Mouse (Mus musculus) limb, embryonic 14.5 days (tissue): ENCODE results near the gene Trmt61a. TPM values are rescaled to one million over a fixed set of nuclear protein-coding genes. Genes with fewer than 3 reads are reported as not detected.

Experiments used
- ATAC-seq: fragments of 200-750 bp; cut with Nextera tagmentation; 2 replicates; pipeline ENCODE4 v1.8.0; 2017; ENCODE audit warnings: low read depth, moderate number of reproducible peaks, moderate TSS enrichment; ENCODE audit not compliant: low FRiP score
- DNase-seq: peaks from one replicate; pipeline ENCODE4 v3.0.0-alpha.2; 2015; ENCODE audit warnings: low spot score
- H3K27ac ChIP-seq: fragments of 300-500 bp; sonication (generic); replicated peaks from 2 replicates; pipeline ENCODE4 v1.5.1; 2014; ENCODE audit warnings: low read depth, mild to moderate bottlenecking, low read length, moderate library complexity, mixed read lengths
- H3K27me3 ChIP-seq: fragments of 300-500 bp; sonication (generic); 2 replicates; pipeline ENCODE4 v1.6.1; 2014; ENCODE audit warnings: low read length, mixed read lengths; ENCODE audit not compliant: control insufficient read depth, insufficient read depth
- H3K36me3 ChIP-seq: fragments of 300-500 bp; sonication (generic); 2 replicates; pipeline ENCODE4 v1.6.1; 2014; ENCODE audit warnings: mild to moderate bottlenecking, low read length, moderate library complexity, mixed read lengths; ENCODE audit not compliant: control insufficient read depth, insufficient read depth
- H3K4me1 ChIP-seq: fragments of 300-500 bp; sonication (generic); 2 replicates; pipeline ENCODE4 v1.6.1; 2014; ENCODE audit warnings: antibody characterized with exemption, low read length, mixed read lengths; ENCODE audit not compliant: control insufficient read depth, insufficient read depth
- H3K4me2 ChIP-seq: fragments of 300-500 bp; sonication (generic); replicated peaks from 2 replicates; pipeline ENCODE4 v1.6.1; 2014; ENCODE audit warnings: low read depth, mild to moderate bottlenecking, low read length, moderate library complexity; ENCODE audit not compliant: severe bottlenecking
- H3K4me3 ChIP-seq: fragments of 300-500 bp; sonication (generic); replicated peaks from 2 replicates; pipeline ENCODE4 v1.5.1; 2014; ENCODE audit warnings: low read length
- H3K9ac ChIP-seq: fragments of 300-500 bp; sonication (generic); 2 replicates; pipeline ENCODE4 v1.6.1; 2014; ENCODE audit warnings: mild to moderate bottlenecking, low read depth, low read length, moderate library complexity; ENCODE audit not compliant: severe bottlenecking
- H3K9me3 ChIP-seq: fragments of 300-500 bp; sonication (generic); 2 replicates; pipeline ENCODE4 v1.6.1; 2016; ENCODE audit warnings: low read length; ENCODE audit not compliant: control insufficient read depth
- POLR2A ChIP-seq: fragments of 200-500 bp; IDR thresholded peaks from 2 replicates; pipeline ENCODE4 v1.8.0; 2012; ENCODE audit warnings: inconsistent platforms, mild to moderate bottlenecking, moderate library complexity, borderline replicate concordance; ENCODE audit not compliant: insufficient read depth, insufficient read length; ENCODE audit errors: extremely low read depth
- WGBS: fragments of 180-500 bp; shearing (Covaris S2); extraction: QIAGEN DNeasy Blood & Tissue Kit; methylation state at CpG from one replicate; pipeline ENCODE4 v1.1.7; 2014; 5-methylcytosine and 5-hydroxymethylcytosine counted together
- polyA plus RNA-seq, 2 experiments: library from polyadenylated mRNA; depleted of rRNA in 1 of 2; stranded (reverse) in 1 of 2; unstranded in 1 of 2; fragments of >200 nt; fragmentation: Nextera tagmentation in 1 of 2; extraction: Ambion mirVana in 1 of 2; gene quantifications; 2 replicates each; pipeline versions ENCODE4 v1.2.1 to v1.2.3; 2012 to 2014

Gene Trmt61a
- polyA plus RNA-seq, 2 experiments = 7.3 to 30.8 TPM

- TF ChIP-seq POLR2A = no peak
- Histone ChIP-seq H3K4me1 (peaks cover 3% of the 10 kb centered on the region; the same call in 1 of the 2 replicates), H3K36me3 (peaks cover 7% of the 10 kb centered on the region), H3K27me3 (no peaks in the 10 kb centered on the region), H3K9me3 (no peaks in the 10 kb centered on the region), H3K27ac (0 out of 2 replicates have a peak overlapping the region, but pooled peaks have one; percentile 8), H3K4me2 (no peak overlapping the region), H3K4me3 (no peak overlapping the region), H3K9ac (0 out of 2 replicates have a peak overlapping the region, but pooled peaks have one; percentile 31)
- ATAC-seq (peak; percentile 19; the same call in 1 of the 2 replicates), DNase-seq (peak; percentile 63)
- WGBS = 42% methylated on average over 14 of the region's 14 CpGs
Measured at GRCm38 (mm10) chr12:111687350-111688068, 9.6 kb downstream of the Trmt61a start.

DNA sequence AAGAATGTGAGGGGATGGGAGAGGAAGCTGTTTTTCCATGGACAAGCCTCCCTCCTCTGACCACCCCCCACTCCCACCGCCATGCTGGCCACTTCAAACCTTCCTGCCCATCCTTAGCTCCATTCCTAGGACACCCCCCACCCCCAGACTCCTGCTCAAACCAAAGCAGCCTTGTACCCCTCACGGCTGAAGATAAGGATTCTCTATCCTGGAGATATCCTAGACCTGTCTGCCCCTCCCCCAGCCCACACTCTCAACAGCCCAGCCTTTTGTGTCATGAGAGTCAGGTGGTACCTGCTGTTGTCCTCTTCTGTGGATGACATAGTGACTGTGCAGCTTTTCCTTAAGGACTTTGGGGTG lies 10.1 kb downstream of the Trmt61a start:
- ATAC-seq (no peak), DNase-seq (no peak)
- Histone ChIP-seq H3K4me2 (no peak overlapping the region), H3K36me3 (peaks cover 6% of the 10 kb centered on the region; the same call in 1 of the 2 replicates), H3K4me1 (peaks cover 5% of the 10 kb centered on the region; the same call in 1 of the 2 replicates), H3K27me3 (no peaks in the 10 kb centered on the region), H3K9ac (0 out of 2 replicates have a peak overlapping the region, but pooled peaks have one; percentile 31), H3K4me3 (no peak overlapping the region), H3K27ac (no peak overlapping the region), H3K9me3 (no peaks in the 10 kb centered on the region)
- WGBS = 46% methylated on average over 2 of the region's 2 CpGs
- TF ChIP-seq POLR2A = no peak

DNA sequence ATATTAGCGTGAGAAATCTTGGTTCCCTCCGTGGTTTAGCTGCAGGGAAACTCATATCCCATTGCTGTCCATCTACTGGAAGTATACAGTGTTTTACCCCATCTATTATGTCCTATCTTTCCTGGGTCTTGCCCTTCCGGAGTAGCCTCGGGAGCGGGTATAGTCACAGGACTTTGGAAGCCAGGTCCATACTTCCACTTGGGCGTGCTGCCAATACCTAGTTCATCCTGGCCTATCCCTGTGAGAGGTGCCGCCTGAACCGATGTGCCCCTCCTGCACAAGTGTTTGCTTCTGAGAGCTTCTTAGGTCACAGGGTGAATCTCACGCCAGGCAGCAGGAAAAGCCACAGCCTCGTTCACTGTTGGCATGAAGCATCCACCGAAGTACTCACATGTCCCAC lies 11.5 kb downstream of the Trmt61a start:
- Histone ChIP-seq H3K36me3 (no peaks in the 10 kb centered on the region), H3K9me3 (no peaks in the 10 kb centered on the region), H3K9ac (no peak overlapping the region), H3K4me3 (no peak overlapping the region), H3K4me2 (no peak overlapping the region), H3K27me3 (no peaks in the 10 kb centered on the region), H3K27ac (no peak overlapping the region), H3K4me1 (peaks cover 16% of the 10 kb centered on the region)
- no peak for DNase-seq
- ATAC-seq = no peak
- WGBS = 85% methylated on average over 11 of the region's 11 CpGs
- TF ChIP-seq POLR2A = no peak

DNA sequence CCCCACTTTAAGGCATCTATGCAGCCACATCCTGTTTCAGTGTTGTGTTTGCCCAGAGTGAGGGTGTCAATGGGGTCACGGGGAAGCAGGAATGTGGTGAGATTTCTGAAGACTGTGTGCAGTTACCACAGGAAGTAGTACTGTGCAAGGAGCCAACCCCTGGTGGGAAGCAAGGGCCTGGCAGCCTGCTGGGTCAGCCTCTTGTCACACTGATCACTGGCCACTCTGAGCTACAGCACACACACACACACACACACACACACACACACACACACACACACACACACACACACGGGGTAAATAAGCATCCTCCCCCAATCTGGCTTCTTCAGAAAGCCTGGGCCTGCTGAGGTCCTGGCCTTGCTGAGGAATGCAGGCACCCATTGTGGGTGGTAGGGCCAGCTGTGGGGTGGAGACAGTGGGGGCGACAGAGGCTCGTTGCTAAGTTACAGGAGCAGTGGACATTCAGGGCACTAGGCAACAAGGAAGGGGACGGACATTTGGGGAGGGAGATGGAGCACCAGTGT lies 13.5 kb downstream of the Trmt61a start:
- Histone ChIP-seq H3K9ac (0 out of 2 replicates have a peak overlapping the region, but pooled peaks have one; percentile 12), H3K4me1 (peaks cover 23% of the 10 kb centered on the region), H3K27me3 (no peaks in the 10 kb centered on the region), H3K4me3 (no peak overlapping the region), H3K4me2 (no peak overlapping the region), H3K9me3 (no peaks in the 10 kb centered on the region), H3K27ac (no peak overlapping the region), H3K36me3 (no peaks in the 10 kb centered on the region)
- no peak for TF ChIP-seq POLR2A
- 30% methylated on average over 4 of the region's 5 CpGs for WGBS
- DNase-seq (no peak), ATAC-seq (no peak)

DNA sequence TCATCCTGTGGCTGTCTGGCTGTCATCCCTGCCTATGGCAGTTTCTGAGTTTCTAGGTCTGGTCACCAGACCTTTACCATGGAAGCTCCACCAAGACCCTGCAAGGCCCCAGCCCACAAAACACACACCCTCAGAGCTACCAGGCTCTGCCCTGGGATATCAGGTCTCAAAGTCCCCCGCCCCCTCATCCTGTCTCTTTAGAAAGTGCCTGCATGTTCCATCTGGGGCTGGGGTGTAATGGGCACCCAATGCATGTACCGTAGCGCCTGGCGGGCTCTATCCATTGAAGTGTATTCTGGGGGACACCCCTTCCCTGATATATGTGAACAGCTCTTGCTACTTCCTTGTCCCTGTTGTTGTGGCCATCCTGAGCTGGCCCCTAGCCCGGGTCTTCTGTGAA lies 15.0 kb downstream of the Trmt61a start:
- Histone ChIP-seq H3K4me1 (peaks cover 23% of the 10 kb centered on the region), H3K9ac (no peak overlapping the region), H3K4me2 (no peak overlapping the region), H3K4me3 (no peak overlapping the region), H3K9me3 (no peaks in the 10 kb centered on the region), H3K27ac (no peak overlapping the region), H3K27me3 (no peaks in the 10 kb centered on the region), H3K36me3 (no peaks in the 10 kb centered on the region)
- 84% methylated on average over 5 of the region's 5 CpGs for WGBS
- no peak for DNase-seq
- no peak for ATAC-seq
- TF ChIP-seq POLR2A = no peak
